Mouse (Mus musculus): ENCODE results near the gene Myo3a. TPM values are rescaled to one million over a fixed set of nuclear protein-coding genes. Genes with fewer than 3 reads are reported as not detected.

Gene Myo3a
- polyA plus RNA-seq, 2 experiments: not detected

DNA sequence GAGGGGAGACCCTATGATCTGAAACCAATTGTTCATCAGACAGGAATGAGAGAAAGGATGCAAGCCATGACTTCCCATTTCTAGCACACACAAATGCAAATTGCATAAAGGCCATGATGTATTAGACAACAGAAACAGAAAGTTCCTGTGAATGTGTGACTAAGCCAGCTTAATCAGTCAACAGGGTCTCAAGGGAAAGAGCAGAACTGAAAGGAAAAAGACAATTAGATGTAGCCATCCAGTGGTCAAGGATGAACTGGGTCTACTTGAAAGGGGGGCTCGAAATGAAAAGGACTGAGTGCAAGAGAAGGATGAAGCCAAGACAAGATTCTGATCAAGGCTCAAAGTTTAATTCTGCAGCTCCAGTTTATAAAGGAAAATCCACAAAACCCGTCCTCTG, 58.1 kb downstream of the Myo3a start:
- WGBS (ENCODE audit: insufficient replicate concordance): 45% methylated on average over 2 of the region's 2 CpGs
- no peak overlapping the region for H3K4me2 ChIP-seq (ENCODE audit: low read depth)
- H3K27me3 ChIP-seq (ENCODE audit: control insufficient read depth, insufficient read depth, low read length): no peaks in the 10 kb centered on the region
- ATAC-seq (ENCODE audit: insufficient read depth) (no peak), DNase-seq (ENCODE audit: low read depth in 3 of 3, low spot score in 3 of 3) (no peak)
- no peak overlapping the region for H3K27ac ChIP-seq
- no peaks in the 10 kb centered on the region for H3K4me1 ChIP-seq (replicated peaks; ENCODE audit: control insufficient read depth in 2 of 2, insufficient read depth in 2 of 2, low read length in 1 of 2)
- TF ChIP-seq EP300 (IDR thresholded peaks at IDR 0.05; ENCODE audit: low read depth): no peak
- TF ChIP-seq CTCF (IDR thresholded peaks at IDR 0.05; ENCODE audit: low read depth): no peak
- H3K9me3 ChIP-seq (ENCODE audit: control insufficient read depth, low read length): no peaks in the 10 kb centered on the region
- no peak overlapping the region for H3K9ac ChIP-seq (replicated peaks)
- H3K36me3 ChIP-seq (replicated peaks; ENCODE audit: control insufficient read depth, insufficient read depth, low read depth): no peaks in the 10 kb centered on the region
- no peak overlapping the region for H3K4me3 ChIP-seq (ENCODE audit: insufficient read depth in 1 of 2, low read depth in 2 of 2, low read length in 2 of 2)

DNA sequence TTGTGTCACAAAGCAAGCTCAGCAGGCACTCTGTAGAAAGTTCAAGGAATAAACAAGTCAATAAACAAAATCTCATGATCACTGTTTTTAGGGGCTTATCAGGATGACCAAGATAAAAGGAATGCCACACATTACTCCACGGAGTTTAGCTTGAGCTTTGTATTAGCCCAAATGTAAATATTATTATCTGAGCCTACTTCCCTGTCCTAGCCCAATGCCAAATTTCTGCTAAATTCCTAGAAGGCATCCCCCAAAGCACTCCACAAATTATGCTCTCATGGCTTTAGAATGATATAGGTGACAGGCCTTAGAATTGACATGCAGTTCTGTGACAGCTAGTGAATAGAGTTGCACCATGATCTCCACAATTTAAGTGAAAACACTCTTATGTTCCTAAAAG, 58.5 kb downstream of the Myo3a start:
- WGBS (ENCODE audit: insufficient replicate concordance): 6% methylated on average over 1 of the region's 1 CpGs
- Histone ChIP-seq H3K27me3 (ENCODE audit: control insufficient read depth, insufficient read depth, low read length) (no peaks in the 10 kb centered on the region), H3K9ac (replicated peaks) (no peak overlapping the region), H3K36me3 (replicated peaks; ENCODE audit: control insufficient read depth, insufficient read depth, low read depth) (no peaks in the 10 kb centered on the region), H3K4me3 (ENCODE audit: insufficient read depth in 1 of 2, low read depth in 2 of 2, low read length in 2 of 2) (no peak overlapping the region), H3K9me3 (ENCODE audit: control insufficient read depth, low read length) (no peaks in the 10 kb centered on the region), H3K4me2 (ENCODE audit: low read depth) (no peak overlapping the region), H3K27ac (no peak overlapping the region), H3K4me1 (replicated peaks; ENCODE audit: control insufficient read depth in 2 of 2, insufficient read depth in 2 of 2, low read length in 1 of 2) (no peaks in the 10 kb centered on the region)
- ATAC-seq (ENCODE audit: insufficient read depth) (no peak), DNase-seq (ENCODE audit: low read depth in 3 of 3, low spot score in 3 of 3) (no peak)
- TF ChIP-seq CTCF (IDR thresholded peaks at IDR 0.05; ENCODE audit: low read depth) (no peak), EP300 (IDR thresholded peaks at IDR 0.05; ENCODE audit: low read depth) (no peak)

DNA sequence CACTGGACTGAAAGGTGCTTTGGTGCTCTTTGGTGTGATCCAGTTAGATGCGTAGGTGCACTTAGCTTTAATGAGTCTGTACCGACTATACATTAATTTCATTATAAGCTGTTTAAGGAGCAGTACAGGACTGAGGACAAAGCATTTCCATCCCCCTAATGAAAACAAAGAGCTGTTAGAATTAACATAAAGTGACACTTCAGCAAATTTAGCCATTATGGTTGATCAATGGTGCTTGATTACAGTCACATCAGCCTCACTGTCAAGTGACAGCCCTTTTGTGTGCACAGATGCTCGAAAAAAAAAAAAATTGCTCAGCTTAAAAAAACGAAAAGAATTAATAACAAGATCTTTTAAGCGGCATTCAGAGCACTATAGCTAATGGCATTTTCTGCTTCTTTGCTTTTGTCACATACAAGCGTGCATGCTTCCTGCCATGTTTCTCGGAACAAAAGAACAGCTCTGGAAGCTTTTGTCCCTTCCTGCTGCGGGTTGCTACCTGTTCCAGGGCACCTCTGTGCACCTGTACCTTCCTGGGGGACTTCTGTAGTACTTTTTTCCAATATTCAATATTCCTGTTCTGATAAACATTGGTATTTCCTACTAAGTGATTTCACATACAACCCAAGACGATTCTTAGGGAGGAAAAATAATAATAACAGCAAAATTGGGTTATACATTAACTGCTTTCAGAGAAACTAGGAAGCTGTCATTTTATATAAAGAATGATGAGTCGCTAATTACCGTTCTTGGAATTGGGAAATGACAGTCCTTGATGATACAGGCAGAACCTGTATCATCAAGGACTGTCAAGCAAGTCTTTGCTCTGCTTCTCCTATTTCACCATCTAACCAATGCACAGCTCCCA, 66.5 kb downstream of the Myo3a start:
- WGBS (ENCODE audit: insufficient replicate concordance): 54% methylated on average over 11 of the region's 11 CpGs
- no peak for DNase-seq (ENCODE audit: low read depth in 3 of 3, low spot score in 3 of 3)
- no peaks in the 10 kb centered on the region for H3K9me3 ChIP-seq (ENCODE audit: control insufficient read depth, low read length)

DNA sequence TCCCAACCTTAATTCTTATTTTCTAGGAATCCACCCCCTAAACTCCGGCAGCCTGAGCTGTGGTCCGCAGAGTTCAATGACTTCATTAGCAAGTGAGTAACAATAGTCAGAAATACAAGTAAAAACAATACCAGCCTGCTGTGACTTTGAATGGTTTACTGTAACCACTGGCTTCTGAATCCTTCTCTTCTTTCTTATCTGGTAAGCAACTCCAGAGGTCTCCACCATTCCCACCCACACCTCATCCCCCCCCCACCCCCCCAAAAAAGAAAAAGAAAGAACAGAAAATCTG, 67.1 kb downstream of the Myo3a start:
- WGBS (ENCODE audit: insufficient replicate concordance): 54% methylated on average over 2 of the region's 2 CpGs
- Histone ChIP-seq H3K9me3 (ENCODE audit: control insufficient read depth, low read length) (no peaks in the 10 kb centered on the region), H3K9ac (replicated peaks) (no peak overlapping the region), H3K4me3 (ENCODE audit: insufficient read depth in 1 of 2, low read depth in 2 of 2, low read length in 2 of 2) (no peak overlapping the region), H3K27me3 (ENCODE audit: control insufficient read depth, insufficient read depth, low read length) (no peaks in the 10 kb centered on the region), H3K27ac (no peak overlapping the region), H3K4me2 (ENCODE audit: low read depth) (no peak overlapping the region), H3K4me1 (replicated peaks; ENCODE audit: control insufficient read depth in 2 of 2, insufficient read depth in 2 of 2, low read length in 1 of 2) (no peaks in the 10 kb centered on the region), H3K36me3 (replicated peaks; ENCODE audit: control insufficient read depth, insufficient read depth, low read depth) (no peaks in the 10 kb centered on the region)
- ATAC-seq (ENCODE audit: insufficient read depth) (no peak), DNase-seq (ENCODE audit: low read depth in 3 of 3, low spot score in 3 of 3) (no peak)
- TF ChIP-seq CTCF (IDR thresholded peaks at IDR 0.05; ENCODE audit: low read depth): no peak
- no peak for TF ChIP-seq EP300 (IDR thresholded peaks at IDR 0.05; ENCODE audit: low read depth)

More for the DNA sequence above, 66.5 kb downstream of the Myo3a start:
- Histone ChIP-seq H3K4me1 (replicated peaks; ENCODE audit: control insufficient read depth in 2 of 2, insufficient read depth in 2 of 2, low read length in 1 of 2) (no peaks in the 10 kb centered on the region), H3K27ac (no peak overlapping the region), H3K27me3 (ENCODE audit: control insufficient read depth, insufficient read depth, low read length) (no peaks in the 10 kb centered on the region), H3K4me3 (ENCODE audit: insufficient read depth in 1 of 2, low read depth in 2 of 2, low read length in 2 of 2) (no peak overlapping the region), H3K4me2 (ENCODE audit: low read depth) (no peak overlapping the region), H3K36me3 (replicated peaks; ENCODE audit: control insufficient read depth, insufficient read depth, low read depth) (no peaks in the 10 kb centered on the region), H3K9ac (replicated peaks) (no peak overlapping the region)
- TF ChIP-seq CTCF (IDR thresholded peaks at IDR 0.05; ENCODE audit: low read depth) (no peak), EP300 (IDR thresholded peaks at IDR 0.05; ENCODE audit: low read depth) (no peak)
- ATAC-seq (ENCODE audit: insufficient read depth): no peak

DNA sequence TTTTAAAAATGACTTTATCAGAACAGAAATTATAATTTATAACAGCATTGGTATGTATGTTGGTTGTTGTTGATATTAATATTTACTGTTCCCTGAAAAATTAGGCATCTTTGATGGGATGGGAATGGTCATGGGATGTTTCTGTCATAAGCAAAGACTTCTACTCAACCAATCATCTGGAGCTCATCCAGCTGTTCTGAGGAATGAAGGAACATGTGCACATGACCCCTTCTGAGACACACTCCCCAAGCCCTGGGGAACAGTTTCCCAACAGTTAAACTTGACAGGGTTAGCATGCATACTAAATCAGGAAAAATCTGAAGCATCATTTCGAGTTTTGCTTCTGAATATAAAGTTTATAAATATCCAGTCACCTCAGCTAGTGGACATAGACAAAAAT, 70.6 kb downstream of the Myo3a start:
- no peak for DNase-seq (ENCODE audit: low read depth in 3 of 3, low spot score in 3 of 3)
- WGBS (ENCODE audit: insufficient replicate concordance): 29% methylated on average over 1 of the region's 1 CpGs

More for the DNA sequence above, 70.6 kb downstream of the Myo3a start:
- Histone ChIP-seq H3K36me3 (replicated peaks; ENCODE audit: control insufficient read depth, insufficient read depth, low read depth) (no peaks in the 10 kb centered on the region), H3K27ac (no peak overlapping the region), H3K27me3 (ENCODE audit: control insufficient read depth, insufficient read depth, low read length) (no peaks in the 10 kb centered on the region), H3K4me2 (ENCODE audit: low read depth) (no peak overlapping the region), H3K4me3 (ENCODE audit: insufficient read depth in 1 of 2, low read depth in 2 of 2, low read length in 2 of 2) (no peak overlapping the region), H3K4me1 (replicated peaks; ENCODE audit: control insufficient read depth in 2 of 2, insufficient read depth in 2 of 2, low read length in 1 of 2) (no peaks in the 10 kb centered on the region), H3K9me3 (ENCODE audit: control insufficient read depth, low read length) (no peaks in the 10 kb centered on the region), H3K9ac (replicated peaks) (no peak overlapping the region)
- no peak for ATAC-seq (ENCODE audit: insufficient read depth)
- no peak for TF ChIP-seq EP300 (IDR thresholded peaks at IDR 0.05; ENCODE audit: low read depth)
- no peak for TF ChIP-seq CTCF (IDR thresholded peaks at IDR 0.05; ENCODE audit: low read depth)

Measured in liver, embryonic 14.5 days (tissue).